Mouse (Mus musculus) G1E-ER4 (cell line): Measurements from ENCODE around the gene Kcnt2. TPM values are rescaled to one million over a fixed set of nuclear protein-coding genes. Genes with fewer than 3 reads are reported as not detected.

Experiments
- GATA1 ChIP-seq: IDR thresholded peaks from one replicate; pipeline ENCODE4 v1.8.0; 2012; ENCODE audit warnings: low read length, inconsistent platforms
- polyA plus RNA-seq: library from polyadenylated mRNA; stranded (reverse); fragments of >175 nt; gene quantifications from 2 replicates; pipeline ENCODE4 v1.2.3, GENCODE M21; 2012

The Kcnt2 gene
- polyA plus RNA-seq, 1 experiment, result not detected

DNA sequence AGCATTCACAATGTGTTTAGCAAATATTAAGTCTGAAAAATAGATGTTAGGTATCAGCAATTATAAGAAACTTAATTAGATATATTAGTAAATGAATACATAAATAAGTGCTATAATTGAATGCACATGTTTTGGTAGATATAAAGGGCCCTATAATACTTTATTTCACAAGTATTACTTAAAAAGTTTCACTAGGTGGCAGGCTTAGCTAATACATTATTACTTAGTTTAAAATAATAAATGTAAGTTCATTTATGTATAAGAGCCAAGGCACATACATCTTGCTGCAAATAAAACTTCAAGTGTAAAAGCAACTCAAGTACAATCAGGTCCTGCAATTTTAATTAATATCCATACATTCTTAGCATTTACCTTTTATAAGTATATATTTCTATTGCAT, 302.8 kb downstream of the Kcnt2 start:
- no peak for TF ChIP-seq GATA1

DNA sequence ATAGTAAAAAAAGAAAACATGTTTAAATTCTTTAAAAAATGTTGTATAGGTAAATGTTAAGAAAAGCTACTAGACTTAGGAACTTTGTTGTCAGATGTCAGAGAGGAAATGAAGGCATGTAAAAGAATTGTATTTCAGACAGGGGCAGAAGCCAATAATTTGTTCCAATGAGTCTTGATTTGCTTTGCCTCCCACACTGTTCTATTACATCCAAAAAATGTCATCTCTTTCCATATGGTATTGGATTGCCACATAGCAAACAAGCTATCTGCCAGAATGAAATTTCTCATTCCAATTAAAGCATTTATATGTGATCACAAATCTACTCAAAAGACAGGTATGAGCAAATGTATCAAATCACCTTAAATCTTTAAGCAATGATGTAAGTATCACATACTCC, 314.8 kb downstream of the Kcnt2 start:
- no peak for TF ChIP-seq GATA1

DNA sequence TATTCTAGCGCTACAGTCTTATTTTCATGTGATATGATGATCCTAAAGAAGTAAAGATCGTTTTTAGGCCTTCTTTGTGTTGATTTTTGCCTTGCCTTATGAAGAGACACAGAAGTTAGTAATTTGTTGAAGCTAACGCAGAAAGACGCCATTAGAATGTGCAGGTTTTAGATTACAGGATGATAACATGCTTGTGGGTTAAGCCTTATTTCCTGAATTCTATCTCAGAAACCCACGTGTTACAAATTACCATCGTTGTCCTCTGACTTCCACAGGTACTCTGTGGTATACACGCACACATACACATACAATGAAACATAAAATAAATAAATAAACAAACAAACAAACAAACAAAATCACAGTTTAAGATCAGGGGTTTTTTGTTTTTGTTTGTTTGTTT, 326.2 kb downstream of the Kcnt2 start:
- no peak for TF ChIP-seq GATA1

DNA sequence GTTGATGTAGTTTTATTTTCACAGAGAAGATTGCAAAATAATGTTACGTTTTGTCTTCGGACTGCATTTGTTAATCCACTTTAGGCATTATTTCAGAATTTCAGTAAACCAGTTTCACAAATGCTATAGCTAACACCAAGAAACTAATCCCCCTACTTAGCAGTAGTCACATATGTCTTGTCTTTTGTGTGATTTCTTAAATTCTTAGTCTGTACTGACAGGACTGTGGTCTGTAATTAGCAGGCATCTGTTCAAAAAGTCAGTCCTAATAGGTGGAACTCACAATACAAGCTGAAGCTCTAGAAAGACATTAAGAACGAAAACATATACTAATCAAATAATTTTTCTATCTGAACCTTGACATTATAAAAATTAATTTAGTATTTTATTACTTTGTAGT, 332.6 kb downstream of the Kcnt2 start:
- TF ChIP-seq GATA1, result no peak

DNA sequence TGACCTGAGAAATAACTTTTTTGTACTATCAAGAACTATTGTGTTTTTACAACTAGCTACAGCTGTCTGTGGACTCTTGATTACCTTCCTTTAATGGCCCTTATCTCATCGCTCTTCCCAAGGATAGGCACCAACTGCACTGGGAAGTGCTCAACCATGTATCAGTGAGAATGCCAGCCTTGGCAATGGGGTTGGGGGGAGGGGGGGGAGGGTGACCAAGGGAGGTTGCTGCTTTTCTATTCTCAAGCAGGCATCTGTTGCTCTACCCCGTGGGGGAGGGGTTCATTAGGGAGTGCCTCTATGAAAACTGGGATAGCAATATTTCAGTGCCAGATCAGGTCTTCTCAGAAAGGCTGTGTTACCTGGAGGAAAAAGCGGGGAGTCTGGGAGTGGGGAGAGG, 342.3 kb downstream of the Kcnt2 start:
- TF ChIP-seq GATA1, result no peak

DNA sequence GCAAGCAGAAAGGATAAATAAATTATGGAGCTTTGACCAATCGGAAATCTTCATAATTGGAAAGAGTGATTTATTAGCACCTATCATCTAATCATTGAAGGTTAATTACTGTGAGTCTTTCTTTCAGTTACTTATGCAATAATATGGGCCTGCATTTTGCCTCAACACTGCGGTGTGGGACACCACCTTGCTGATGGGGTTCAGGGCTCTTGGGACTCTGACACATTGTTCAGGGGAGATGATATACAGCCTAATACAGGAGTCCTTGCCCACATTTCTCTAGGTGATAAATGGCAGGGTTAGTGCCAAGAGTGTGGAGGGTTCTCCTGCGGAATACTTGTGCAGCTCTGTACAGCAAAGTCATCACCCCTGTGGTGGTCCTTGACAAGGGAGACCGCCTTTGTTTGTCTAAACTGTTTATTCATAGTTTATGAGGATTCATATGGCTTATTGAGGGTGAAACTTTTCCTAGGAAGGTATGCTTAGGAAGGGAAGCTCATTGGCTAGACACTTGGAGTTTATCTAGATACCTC, 362.9 kb downstream of the Kcnt2 start:
- no peak for TF ChIP-seq GATA1

DNA sequence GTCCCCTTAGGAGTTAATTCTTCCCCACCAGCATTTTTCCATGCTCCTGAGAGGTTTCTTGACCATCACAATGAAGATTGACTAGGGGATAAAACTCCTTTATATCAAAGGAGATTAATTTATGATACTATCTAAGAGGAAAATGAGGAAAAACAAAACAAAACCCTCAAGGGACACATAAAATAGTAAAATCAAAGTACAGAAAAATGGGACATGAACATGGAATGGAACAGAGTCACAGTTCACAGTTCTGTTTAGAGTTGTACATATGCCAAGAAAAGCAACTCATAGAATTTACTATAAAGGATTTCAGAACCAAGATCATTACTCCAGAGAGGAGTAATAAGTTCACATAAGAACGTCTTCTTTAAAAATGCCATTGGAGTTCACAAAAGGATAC, 367.1 kb downstream of the Kcnt2 start:
- TF ChIP-seq GATA1, result no peak

DNA sequence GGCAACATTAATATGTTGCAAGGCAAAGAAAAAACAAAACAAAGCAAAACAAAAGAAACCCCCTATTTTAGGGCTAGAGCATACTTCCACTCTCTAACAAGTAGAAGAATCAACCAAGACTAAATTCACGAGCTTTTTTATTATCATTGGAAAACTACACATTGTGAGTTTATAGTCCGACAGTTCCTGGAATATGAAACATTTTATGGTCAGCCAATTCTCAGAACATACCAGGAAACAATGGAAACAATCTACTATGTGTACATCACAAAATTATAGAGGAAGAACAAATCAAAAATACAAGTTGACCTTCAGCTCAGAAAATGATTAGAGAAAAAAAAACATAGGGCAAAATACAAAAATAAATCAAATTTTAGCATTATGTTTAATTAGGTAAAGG, 368.9 kb downstream of the Kcnt2 start:
- TF ChIP-seq GATA1, result no peak

DNA sequence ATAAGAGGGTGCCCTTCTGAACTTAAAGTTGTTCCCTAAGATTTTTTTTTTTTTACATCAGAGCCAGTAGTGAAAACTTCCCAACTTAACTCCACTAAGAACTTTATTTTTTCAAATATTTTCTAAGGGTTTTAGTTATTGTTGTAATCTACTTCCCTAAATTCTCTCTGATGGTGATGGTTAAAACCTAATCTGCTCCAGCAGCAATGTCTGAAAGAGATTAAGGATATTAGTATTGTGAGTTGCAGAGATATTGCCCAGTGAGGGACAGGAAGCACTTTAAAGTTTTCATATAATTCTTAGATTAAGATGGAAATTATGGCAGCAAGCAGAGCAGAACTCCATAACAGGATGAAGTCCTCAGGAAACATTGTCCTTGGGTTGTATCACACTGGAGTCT, 372.2 kb downstream of the Kcnt2 start:
- TF ChIP-seq GATA1, result no peak

DNA sequence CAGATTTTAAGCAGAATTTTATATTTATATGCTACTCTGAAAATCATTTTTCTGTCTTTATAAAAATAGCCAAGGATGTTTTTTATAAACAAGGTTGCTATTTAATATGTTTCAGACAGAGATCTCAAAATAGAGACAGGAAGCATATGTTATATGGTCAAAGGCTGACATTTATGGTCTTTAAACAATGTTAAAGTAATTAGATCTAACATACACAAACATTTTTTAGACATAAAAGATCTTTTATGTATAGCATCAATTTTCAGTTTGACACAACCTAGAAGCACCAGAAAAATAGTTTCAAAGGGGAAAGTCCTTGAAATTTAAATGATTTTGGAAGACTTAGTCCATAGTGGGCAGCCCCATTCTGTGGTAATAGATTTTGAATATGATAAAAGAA, 379.0 kb downstream of the Kcnt2 start:
- no peak for TF ChIP-seq GATA1

DNA sequence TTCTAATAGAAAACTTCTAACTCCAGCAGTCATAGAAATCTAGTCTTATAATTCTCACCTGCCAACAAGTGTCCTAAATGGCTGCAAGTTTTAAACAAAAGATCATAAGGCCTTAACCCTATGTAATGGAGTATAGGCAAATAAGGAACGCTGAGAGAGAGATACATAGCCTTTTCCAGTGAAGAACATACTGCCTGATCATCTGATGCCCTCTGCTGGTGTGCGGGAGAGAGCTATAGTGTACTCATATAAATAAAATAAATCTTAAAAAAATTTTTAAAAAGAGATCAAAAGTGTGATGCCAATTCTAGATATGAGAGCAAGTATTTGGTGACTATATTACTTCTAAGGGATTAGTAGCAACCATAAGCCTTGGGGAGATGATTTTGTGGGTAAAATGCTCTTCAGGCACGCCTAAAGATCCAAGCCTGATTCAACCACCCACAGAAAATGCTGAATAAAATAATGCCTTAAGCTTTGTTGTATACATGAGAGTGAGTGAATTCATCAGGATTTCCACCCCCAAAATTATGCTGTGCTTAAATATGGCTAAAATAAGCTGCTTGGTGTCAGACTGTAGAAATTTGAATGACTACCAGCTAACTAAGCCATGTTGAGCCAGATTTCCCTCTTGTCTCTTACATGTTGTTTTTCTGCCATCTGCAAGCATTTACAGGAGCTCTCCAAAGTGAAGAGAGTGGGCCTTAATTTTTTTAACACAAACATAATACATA, 413.8 kb downstream of the Kcnt2 start:
- no peak for TF ChIP-seq GATA1

DNA sequence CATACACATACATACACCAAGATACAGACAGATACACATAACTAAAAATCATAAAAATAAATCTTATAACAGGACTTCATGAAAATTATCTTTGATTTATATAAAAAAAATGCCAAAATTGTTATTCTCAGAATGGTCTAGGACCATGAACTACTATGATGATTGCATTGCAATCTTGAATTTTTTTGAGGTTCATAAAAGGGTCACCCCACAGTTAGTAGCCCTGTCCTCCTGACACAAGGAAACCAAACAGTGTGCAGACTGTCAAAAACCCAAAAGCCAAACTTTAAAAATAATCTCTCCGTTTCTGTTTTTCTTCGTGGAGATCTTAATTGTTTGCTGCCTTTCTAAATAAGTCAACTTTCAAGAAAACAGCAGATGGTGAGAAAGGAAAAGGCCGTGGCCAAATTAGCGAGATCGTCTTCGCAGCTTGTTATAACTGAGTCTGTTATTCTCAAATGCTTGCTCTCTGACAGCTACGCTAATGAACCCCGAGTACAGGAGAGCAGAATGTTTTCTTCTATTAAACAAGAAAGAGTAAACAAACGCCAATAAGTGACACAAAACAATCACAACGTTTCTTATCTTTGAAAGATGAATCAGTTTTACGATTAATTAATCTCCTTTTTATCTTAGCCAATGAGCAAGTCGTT, 414.9 kb downstream of the Kcnt2 start:
- TF ChIP-seq GATA1, result no peak

DNA sequence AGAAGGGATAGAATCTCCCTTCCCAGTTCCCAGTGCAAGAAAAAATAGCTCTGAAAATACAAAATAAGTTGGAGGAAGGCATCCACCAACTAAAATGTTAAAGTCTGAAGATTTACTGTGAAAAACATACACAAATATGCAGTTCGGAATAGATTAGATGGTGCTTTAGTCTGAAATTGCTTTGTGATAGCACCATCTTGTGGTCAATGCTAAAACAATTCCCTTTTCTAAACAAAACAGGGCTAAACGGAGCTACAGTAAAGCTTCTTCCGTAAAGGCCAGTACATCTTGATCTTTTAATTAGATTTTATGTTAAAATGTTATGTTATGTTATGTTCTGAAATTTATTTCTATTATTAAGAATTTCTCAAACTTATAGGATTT, 415.4 kb downstream of the Kcnt2 start:
- no peak for TF ChIP-seq GATA1

Other genes with a start within 250 kb of the Kcnt2 start
- not detected in 2 replicates for gene Cfh, start 62.4 kb upstream of the Kcnt2 start, polyA plus RNA-seq